Mouse (Mus musculus) mouse embryonic stem cell (cell line): ENCODE measurements around the gene Sez6l.

Experiments
- in situ Hi-C, 2 experiments: fragments of 300-500 bp; cut with MboI; formaldehyde crosslinking; loops; 1 replicate in 1 of 2; 3 replicates in 1 of 2; pipeline ENCODE4 v1.14.3; 2019 to 2020; ENCODE audit warnings: low sequenced_read_pairs in 2 of 2, low pct_unique_long_range_greater_than_20kb in 1 of 2, mixed read lengths in 1 of 2; ENCODE audit not compliant: unreplicated experiment in 1 of 2

Sez6l gene

DNA sequence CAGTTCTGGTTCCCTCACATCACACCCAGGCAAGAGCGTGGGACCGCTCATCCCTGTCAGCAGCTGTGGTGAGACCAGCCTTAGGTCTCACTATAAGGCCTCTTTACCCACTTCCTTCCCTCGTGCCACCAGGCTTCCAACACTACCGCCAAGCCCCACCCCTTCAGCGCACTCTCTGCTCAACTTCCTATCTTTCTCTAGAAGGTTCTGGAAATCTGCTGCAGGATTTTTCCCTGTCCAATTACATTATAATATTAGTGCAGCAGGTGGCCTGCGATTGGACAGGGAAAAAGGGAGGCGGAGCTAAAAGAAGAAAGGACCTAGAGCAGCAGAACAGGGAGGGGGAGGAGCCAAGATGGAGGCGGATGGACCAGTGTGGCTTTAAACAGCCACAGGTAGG lies 94.0 kb downstream of the Sez6l start:
- in situ Hi-C loops: no loop called here

DNA sequence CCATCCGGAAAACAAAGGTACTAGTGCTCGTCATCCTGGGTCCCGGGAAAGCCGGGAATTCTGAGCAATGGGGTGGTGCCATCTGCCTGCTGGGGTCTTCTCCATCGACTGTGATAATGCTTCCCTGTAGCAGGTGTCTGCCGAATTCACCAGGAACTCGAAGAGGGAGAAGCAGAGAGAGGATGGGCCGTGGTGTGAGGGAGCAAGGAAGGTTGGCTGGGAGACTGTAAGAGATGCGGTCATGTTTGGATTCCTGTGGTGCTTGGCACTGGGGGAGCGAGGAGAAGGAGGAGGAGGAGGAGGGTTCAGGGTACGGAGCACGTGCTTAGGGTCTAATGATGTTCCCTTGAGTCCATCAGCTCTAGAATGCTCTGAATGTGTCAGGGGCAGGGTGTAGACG lies 94.4 kb downstream of the Sez6l start:
- in situ Hi-C loops: no loop called here

DNA sequence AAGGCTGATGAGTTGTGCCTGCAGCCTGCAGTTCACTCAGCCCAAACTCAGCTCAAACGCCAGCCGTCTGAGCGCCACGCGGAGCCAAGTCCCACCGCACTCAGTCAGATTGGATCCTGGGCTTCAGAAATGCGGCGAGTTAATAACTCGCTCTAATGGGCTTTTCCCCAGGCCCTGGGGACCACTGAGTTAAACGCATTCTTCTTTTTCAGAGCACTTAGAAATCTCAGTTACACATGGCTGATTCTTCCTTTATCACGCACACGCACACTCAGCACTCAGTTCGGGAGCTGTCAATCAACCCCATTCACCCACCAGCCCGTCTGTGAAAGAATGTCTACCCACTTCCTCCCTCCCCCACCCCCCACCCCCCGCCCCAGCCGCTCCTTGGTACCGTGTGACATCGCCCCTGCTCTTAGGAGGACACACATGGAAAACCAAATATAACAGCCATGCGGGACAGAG lies 95.0 kb downstream of the Sez6l start:
- in situ Hi-C loops: no loop called here

GRCm38 (mm10) chr5:112473453-112473852 lies 103.5 kb downstream of the Sez6l start:
- in situ Hi-C loops: loop anchor here in 1 of 2 experiments (25.0 kb wide), 1 partner anchor 589 kb away; the partner anchor contains the start of gene Crybb2

- in situ Hi-C loops: loop anchor here in 1 of 2 experiments (25.0 kb wide), 1 partner anchor 592 kb away; the partner anchor contains the start of gene Crybb2
These were observed 106.8 kb downstream of the Sez6l start for GRCm38 (mm10) chr5:112470144-112470543.

- in situ Hi-C loops: loop anchor here in 1 of 2 experiments (25.0 kb wide), 1 partner anchor 593 kb away; the partner anchor contains the start of gene Crybb2
These were observed 107.9 kb downstream of the Sez6l start for GRCm38 (mm10) chr5:112468986-112469581.

- in situ Hi-C loops: loop anchor here in 1 of 2 experiments (25.0 kb wide), 1 partner anchor 596 kb away; the partner anchor contains the start of gene Crybb2
These were observed 110.7 kb downstream of the Sez6l start for GRCm38 (mm10) chr5:112466331-112466730.

- in situ Hi-C loops: loop anchor here (10.0 to 25.0 kb wide), 2 partner anchors 595 to 602 kb away; partner anchors contain the start of gene Crybb2 (in 1 of the 2)
These were observed 117.1 kb downstream of the Sez6l start for GRCm38 (mm10) chr5:112459903-112460302.

DNA sequence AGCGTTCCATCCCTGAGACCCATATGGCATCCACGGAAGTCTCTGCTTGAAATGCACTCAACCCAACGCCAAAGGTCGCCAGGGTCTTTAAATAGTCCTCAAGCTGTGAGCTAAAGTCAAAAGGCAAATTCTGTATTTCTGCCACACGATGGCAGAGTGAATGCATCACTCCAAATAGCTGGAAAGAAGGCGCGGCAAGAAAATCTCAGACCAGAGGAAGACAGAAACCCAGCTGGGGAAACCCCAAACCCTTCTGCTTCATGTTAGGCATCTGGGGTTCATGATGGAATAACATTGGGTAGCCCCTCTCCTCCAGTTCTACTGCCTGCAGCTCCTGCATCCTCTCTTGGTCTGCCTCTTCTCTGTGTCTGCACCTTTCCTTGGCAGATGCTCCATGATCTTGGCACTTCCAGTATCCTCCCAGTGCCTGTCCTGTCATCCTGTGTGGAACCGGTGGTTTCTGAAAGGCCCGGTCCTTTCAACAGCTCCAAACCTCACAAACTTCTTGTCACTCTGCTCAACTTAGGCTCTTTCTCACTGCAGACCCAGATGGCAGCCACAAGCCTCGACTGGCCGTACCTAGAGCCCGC lies 121.9 kb downstream of the Sez6l start:
- in situ Hi-C loops: loop anchor here (10.0 to 25.0 kb wide), 2 partner anchors 600 to 607 kb away; partner anchors contain the start of gene Crybb2 (in 1 of the 2)

DNA sequence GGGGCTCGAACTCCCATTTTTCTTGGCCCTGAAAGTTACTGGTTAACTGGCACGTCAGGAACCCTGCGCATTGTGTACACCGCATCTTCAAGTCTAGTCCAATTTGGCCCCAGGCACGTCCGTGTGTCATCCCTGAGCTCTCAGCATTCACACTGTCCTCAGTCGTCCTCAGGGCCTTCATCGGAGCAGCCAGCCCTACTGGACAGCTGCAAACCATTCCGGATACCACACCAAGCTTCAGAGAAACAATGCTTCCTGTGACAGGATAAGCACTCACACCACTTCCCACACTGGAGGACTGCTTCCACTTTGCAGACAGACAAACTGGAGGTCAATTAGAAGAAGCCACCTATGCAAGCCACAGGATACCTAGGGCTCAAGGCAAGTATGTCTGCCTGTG lies 123.9 kb downstream of the Sez6l start:
- in situ Hi-C loops: loop anchor here (10.0 to 25.0 kb wide), 2 partner anchors 602 to 609 kb away; partner anchors contain the start of gene Crybb2 (in 1 of the 2)

DNA sequence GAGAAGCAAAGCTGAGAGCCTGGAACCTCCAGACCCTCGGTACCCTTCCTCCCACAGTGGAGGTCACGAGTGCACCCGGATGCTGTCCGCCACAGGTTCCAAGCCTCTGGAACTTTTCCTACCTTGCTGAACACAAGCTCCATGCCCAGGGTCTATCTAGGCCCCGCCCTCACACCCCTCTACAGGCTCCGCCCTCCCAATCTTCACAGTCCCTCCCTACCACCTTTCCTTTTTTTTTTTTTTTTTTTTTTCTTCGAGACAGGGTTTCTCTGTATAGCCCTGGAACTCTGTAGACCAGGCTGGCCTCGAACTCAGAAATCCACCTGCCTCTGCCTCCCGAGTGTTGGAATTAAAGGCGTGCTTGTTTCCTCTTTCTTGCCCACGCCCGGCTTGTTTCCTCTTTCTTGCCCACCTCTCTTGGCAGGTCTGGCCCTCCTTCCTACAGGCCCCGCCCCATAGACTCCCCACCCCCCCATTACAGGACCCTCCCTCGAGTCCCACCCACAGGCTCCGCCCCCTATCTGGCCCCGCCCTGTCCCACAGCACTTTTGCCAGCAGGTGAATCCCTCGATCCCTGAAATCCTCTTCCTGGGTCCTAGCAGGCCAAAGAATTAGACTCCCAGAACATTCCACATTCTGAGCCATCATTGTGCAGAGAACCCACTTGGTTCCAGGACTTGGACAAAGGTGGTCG lies 128.1 kb downstream of the Sez6l start, which contains the start of gene Gm6588:
TSS of gene Gm6588 (plus strand) at position 680 of the 694 bp plus-strand sequence.
- in situ Hi-C loops: loop anchor here in 1 of 2 experiments (10.0 kb wide), 1 partner anchor 426 kb away; no protein-coding TSS in a partner anchor

GRCm38 (mm10) chr5:112438535-112438934 lies 138.4 kb downstream of the Sez6l start:
- in situ Hi-C loops: no loop called here

- in situ Hi-C loops: no loop called here
These were observed 144.0 kb downstream of the Sez6l start for GRCm38 (mm10) chr5:112433004-112433403.

DNA sequence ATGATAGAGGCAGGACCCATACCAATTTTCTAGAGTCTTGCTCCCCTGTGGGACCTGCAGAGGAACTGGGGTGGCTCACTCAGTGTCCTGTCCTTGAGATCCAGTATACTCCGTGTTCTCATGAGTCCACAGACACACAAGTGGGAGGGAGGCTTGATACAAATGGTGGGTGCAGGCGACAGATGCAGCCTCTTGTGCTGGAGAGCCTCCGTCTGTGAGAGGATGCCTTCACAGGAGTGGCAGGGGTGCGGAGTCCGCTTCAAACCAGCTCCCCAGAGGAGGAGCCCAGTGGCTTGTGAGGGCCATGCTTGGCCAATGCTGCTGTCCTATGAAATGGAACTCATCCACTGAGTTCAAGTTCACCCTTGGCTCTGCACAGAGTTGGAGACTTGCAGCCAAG lies 145.0 kb downstream of the Sez6l start:
- in situ Hi-C loops: no loop called here

GRCm38 (mm10) chr5:112431120-112431775 lies 145.7 kb downstream of the Sez6l start:
- in situ Hi-C loops: no loop called here

GRCm38 (mm10) chr5:112428944-112429343 lies 148.0 kb downstream of the Sez6l start:
- in situ Hi-C loops: loop anchor here in 1 of 2 experiments (10.0 kb wide), 1 partner anchor 184 kb away; no protein-coding TSS in a partner anchor

DNA sequence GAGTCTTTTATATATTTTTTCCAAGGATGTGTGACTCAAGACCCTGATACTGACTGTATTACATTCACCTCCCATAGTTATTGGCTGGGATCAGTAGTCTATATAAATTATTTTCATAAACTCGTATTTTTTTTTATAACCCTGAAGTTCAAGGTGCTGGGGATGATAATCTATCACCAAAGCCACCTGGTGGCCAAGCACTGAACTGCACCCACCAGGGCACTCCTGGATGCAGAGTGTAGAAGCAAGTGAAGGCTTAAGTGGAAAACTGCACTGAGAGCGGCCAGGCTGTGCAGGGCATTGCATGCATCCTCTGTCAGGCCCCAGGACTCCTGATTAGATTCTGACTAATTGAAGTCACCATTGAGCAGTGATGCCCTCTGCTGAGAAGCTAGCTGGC lies 149.7 kb downstream of the Sez6l start:
- in situ Hi-C loops: loop anchor here in 1 of 2 experiments (10.0 kb wide), 1 partner anchor 182 kb away; no protein-coding TSS in a partner anchor

DNA sequence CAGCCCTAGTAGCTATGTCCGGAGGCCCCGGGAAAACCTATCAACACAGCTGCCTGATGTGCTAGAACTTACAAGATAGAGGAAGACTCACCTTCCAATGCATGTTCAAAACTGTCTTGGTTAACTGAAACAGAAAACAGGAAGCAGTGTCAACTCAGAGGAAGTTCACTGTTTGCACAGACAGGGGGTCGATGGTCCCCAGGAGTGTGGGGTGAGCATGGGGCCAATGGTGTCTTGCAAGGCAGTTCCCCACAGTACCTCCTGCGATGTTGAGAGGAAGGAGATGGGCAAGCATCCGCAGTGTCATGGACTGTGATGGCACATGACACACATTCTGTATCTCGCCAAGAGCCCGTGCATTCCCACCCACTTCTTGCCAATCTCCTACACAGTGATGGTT lies 150.3 kb downstream of the Sez6l start:
- in situ Hi-C loops: loop anchor here in 1 of 2 experiments (10.0 kb wide), 1 partner anchor 182 kb away; no protein-coding TSS in a partner anchor
